Mouse (Mus musculus) heart, adult 2 months (tissue): Measurements from ENCODE around the gene Rmnd5b.

Experiments used
- CTCF ChIP-seq: fragments of 200-600 bp; IDR thresholded peaks from 2 replicates; pipeline ENCODE4 v1.8.1; 2022; ENCODE audit warnings: antibody characterized with exemption, mild to moderate bottlenecking, moderate library complexity
- EP300 ChIP-seq: fragments of 200-500 bp; IDR thresholded peaks from 2 replicates; pipeline ENCODE4 v1.6.1; 2011; ENCODE audit warnings: low read depth, low read length, control low read depth; ENCODE audit not compliant: insufficient read depth
- POLR2A ChIP-seq: fragments of 200-500 bp; IDR thresholded peaks from 2 replicates; pipeline ENCODE4 v1.6.1; 2011; ENCODE audit warnings: mild to moderate bottlenecking, low read depth, low read length, control low read depth; ENCODE audit not compliant: insufficient read depth

DNA sequence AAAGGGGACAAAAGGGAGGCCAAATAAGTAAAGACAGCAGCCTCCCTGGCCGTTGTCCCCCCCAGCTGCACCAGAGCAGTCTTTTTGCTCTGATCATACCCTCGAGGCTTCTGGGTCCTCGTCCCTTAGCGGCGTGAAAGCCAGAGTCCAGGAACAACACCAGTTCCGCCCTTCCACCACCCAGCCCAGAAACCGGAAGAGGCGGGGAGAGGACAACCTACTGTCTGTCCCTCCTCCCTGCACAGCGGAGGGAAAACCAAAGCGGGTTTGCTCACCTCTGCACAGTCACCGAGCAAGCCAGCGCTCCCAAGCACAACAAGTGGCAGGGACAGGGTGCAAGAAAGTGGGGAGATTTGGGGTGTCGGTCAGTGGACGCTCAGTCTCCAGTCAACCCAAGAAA lies 20.1 kb downstream of the Rmnd5b start:
- TF ChIP-seq CTCF (0 out of 2 replicates have a peak, but pooled peaks have one; percentile 1), EP300 (0 out of 2 replicates have a peak, but pooled peaks have one; percentile 58), POLR2A (peak; percentile 98)
